Mouse (Mus musculus) heart, adult 11 months (tissue): ENCODE results near the gene Snx15.
A peak's percentile ranks its signal among the peaks of the same experiment; 100 is the strongest.

ENCODE experiments used
- DNase-seq: peaks from one replicate; pipeline ENCODE4 v3.0.0; 2022

Snx15 gene

GRCm38 (mm10) chr19:6118677-6119185 lies 9.4 kb downstream of the Snx15 start:
- DNase-seq: peak; percentile 93

- DNase-seq: peak; percentile 99
These were observed 10.0 kb downstream of the Snx15 start, which contains the start of gene Sac3d1 for GRCm38 (mm10) chr19:6117986-6118676. Sac3d1 (minus strand) TSS chr19:6118650.

- no peak for DNase-seq
These were observed 10.6 kb downstream of the Snx15 start for GRCm38 (mm10) chr19:6117346-6117985.

- no peak for DNase-seq
These were observed 11.8 kb downstream of the Snx15 start for GRCm38 (mm10) chr19:6116113-6116850.

- no peak for DNase-seq
These were observed 15.0 kb downstream of the Snx15 start for GRCm38 (mm10) chr19:6113116-6113515.

GRCm38 (mm10) chr19:6105586-6105985 lies 22.5 kb downstream of the Snx15 start, which contains the start of gene Naaladl1:
Naaladl1 (plus strand) TSS chr19:6105782.
- no peak for DNase-seq

GRCm38 (mm10) chr19:6104476-6104875 lies 23.6 kb downstream of the Snx15 start:
- DNase-seq: no peak

GRCm38 (mm10) chr19:6102169-6102853 lies 25.8 kb downstream of the Snx15 start:
- no peak for DNase-seq

GRCm38 (mm10) chr19:6101186-6101585 lies 26.9 kb downstream of the Snx15 start:
- DNase-seq: no peak

- DNase-seq: no peak
These were observed 30.3 kb downstream of the Snx15 start for GRCm38 (mm10) chr19:6097847-6098246.

- no peak for DNase-seq
These were observed 34.0 kb downstream of the Snx15 start, which contains the start of gene AC131692.1 for GRCm38 (mm10) chr19:6094119-6094518. AC131692.1 (plus strand) TSS chr19:6094419.

GRCm38 (mm10) chr19:6088841-6089240 lies 39.3 kb downstream of the Snx15 start:
- DNase-seq: peak; percentile 81

- peak; percentile 95 for DNase-seq
These were observed 42.7 kb downstream of the Snx15 start for GRCm38 (mm10) chr19:6085417-6085879.

GRCm38 (mm10) chr19:6084478-6085248 lies 43.4 kb downstream of the Snx15 start, which contains the start of the genes Zfpl1 and Cdca5:
Zfpl1 (minus strand) TSS chr19:6084956.
Cdca5 (plus strand) TSS chr19:6084983.
- peak; percentile 99 for DNase-seq

GRCm38 (mm10) chr19:6082156-6082555 lies 45.9 kb downstream of the Snx15 start, which contains the start of gene Gm28374:
Gm28374 (minus strand) TSS chr19:6082256.
- DNase-seq: peak; percentile 89

- peak; percentile 90 for DNase-seq
These were observed 48.1 kb downstream of the Snx15 start, which contains the start of gene Tmem262 for GRCm38 (mm10) chr19:6079983-6080480. Tmem262 (plus strand) TSS chr19:6080033.

GRCm38 (mm10) chr19:6076564-6077393 lies 51.3 kb downstream of the Snx15 start, which contains the start of gene Vps51:
Vps51 (minus strand) TSS chr19:6077231.
- DNase-seq: peak; percentile 99

GRCm38 (mm10) chr19:6073889-6074288 lies 54.2 kb downstream of the Snx15 start:
- DNase-seq: no peak

- DNase-seq: peak; percentile 92
These were observed 56.8 kb downstream of the Snx15 start for GRCm38 (mm10) chr19:6071261-6071660.
